Mouse (Mus musculus) C2C12 (cell line): ENCODE measurements around the gene Cacna1h.

Source experiments
- CTCF ChIP-seq: IDR thresholded peaks from one replicate; pipeline ENCODE4 v1.5.1; 2011; ENCODE audit not compliant: control insufficient read depth, insufficient read depth, insufficient read length
- MAX ChIP-seq: IDR thresholded peaks from one replicate; pipeline ENCODE4 v1.6.1; 2011; ENCODE audit warnings: mild to moderate bottlenecking, control low read depth

DNA sequence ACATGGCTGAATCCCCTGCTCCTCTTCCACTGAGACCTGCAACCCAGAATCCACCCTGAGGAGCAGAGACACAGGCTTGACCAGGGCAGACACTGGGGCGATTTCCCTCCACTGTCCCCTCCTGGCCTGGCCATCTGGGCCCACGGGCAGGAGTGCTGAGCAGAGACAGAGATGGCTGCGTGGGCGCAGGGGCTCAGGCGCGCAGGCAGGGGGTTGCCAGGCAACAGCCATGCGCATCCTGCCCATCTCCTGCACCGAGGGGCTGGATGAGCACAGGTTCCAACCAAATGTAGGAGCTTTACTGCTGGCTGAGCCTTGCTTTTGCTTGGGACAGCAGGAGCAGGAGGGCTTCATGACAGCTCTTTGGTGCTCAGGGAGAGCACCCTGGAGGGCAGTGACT lies 23.0 kb upstream of the Cacna1h start:
- TF ChIP-seq MAX (no peak), CTCF (no peak)
